In the genomic region with DNA sequence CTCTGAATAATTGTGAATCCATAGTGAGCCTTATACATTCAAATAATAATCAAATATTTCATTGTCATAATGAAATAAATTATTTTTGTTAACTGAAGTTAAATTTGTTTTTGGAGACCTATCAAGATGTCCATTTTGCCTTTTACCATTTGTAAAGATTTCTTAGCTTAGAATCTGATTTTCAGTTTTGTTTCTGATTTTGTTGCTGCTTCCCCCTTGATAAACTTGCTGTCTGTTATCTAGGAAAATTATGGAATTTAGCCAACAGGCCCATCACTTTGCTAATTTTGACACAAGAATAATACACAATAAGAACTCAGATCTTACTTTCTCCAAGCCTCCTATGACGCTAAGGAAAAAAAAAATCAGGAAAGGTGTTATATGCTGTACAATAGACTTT, we compare ENCODE assay signal across 50 mouse cellular contexts. TPM values are rescaled to one million over a fixed set of nuclear protein-coding genes. Genes with fewer than 3 reads are reported as not detected.
"Had no signal": no experiment of that assay in that cellular context is flagged by ENCODE, and none has a peak within 500 bp of the region (broad histone marks: within the 10 kb centered on the region; RNA-seq: fewer than 3 reads in every experiment).

No protein-coding gene starts in this region.

- H3K27ac ChIP-seq: heart, embryonic 13.5 days; heart, embryonic 15.5 days; hindbrain, embryonic 10.5 days; hindbrain, embryonic 12.5 days; hindbrain, embryonic 13.5 days; hindbrain, embryonic 14.5 days; hindbrain, embryonic 15.5 days; hindbrain, postnatal 0 days; intestine, embryonic 15.5 days; kidney, embryonic 15.5 days; kidney, postnatal 0 days; layer of hippocampus, adult 2 months; left cerebral cortex, adult 2 months had no signal

- H3K4me2 ChIP-seq: heart, embryonic 12.5 days; heart, embryonic 13.5 days; heart, embryonic 15.5 days; hindbrain, embryonic 12.5 days; hindbrain, embryonic 13.5 days; hindbrain, embryonic 14.5 days; hindbrain, embryonic 15.5 days; intestine, embryonic 15.5 days; kidney, embryonic 15.5 days had no signal

- H3K4me1 ChIP-seq: heart, embryonic 12.5 days; heart, embryonic 13.5 days; heart, embryonic 15.5 days; hindbrain, embryonic 10.5 days; hindbrain, embryonic 12.5 days; hindbrain, embryonic 13.5 days; hindbrain, embryonic 15.5 days; intestine, embryonic 15.5 days; kidney, embryonic 15.5 days had no signal

- H3K4me3 ChIP-seq: heart, embryonic 12.5 days; heart, embryonic 13.5 days; heart, embryonic 15.5 days; hindbrain, embryonic 10.5 days; hindbrain, embryonic 12.5 days; hindbrain, embryonic 13.5 days; hindbrain, embryonic 15.5 days; intestine, embryonic 15.5 days; kidney, embryonic 15.5 days; layer of hippocampus, adult 2 months; left cerebral cortex, adult 2 months had no signal

- ATAC-seq: hindbrain, embryonic 16.5 days; hindbrain, postnatal 0 days; inflammation-experienced regulatory T-cells, adult 6 months; intestine, embryonic 15.5 days; intestine, embryonic 16.5 days; intestine, postnatal 0 days had no signal

- H3K9ac ChIP-seq: heart, embryonic 12.5 days; heart, embryonic 13.5 days; heart, embryonic 15.5 days; hindbrain, embryonic 12.5 days; hindbrain, embryonic 13.5 days; hindbrain, embryonic 14.5 days; hindbrain, embryonic 15.5 days; intestine, embryonic 15.5 days; kidney, embryonic 15.5 days had no signal

- DNase-seq: heart, postnatal 10 days; heart, postnatal 14 days; heart, postnatal 36 days; heart, postnatal 4 days; kidney, adult 11 months; kidney, adult 18-20 months; kidney, adult 2 months; kidney, adult 8-10 months; kidney, postnatal 10 days; kidney, postnatal 14 days; kidney, postnatal 25 days; kidney, postnatal 36 days; kidney, postnatal 4 days; layer of hippocampus, adult 9-11 months; layer of hippocampus, postnatal 36 days had no signal

- H3K36me3 ChIP-seq: heart, embryonic 12.5 days; heart, embryonic 13.5 days; heart, embryonic 15.5 days; hindbrain, embryonic 10.5 days; hindbrain, embryonic 12.5 days; hindbrain, embryonic 13.5 days; hindbrain, embryonic 15.5 days; intestine, embryonic 15.5 days; kidney, embryonic 15.5 days had no signal

- H3K9me3 ChIP-seq: heart, embryonic 15.5 days; hindbrain, embryonic 10.5 days; hindbrain, embryonic 12.5 days; hindbrain, embryonic 13.5 days; hindbrain, embryonic 15.5 days; intestine, embryonic 15.5 days; kidney, embryonic 15.5 days had no signal

- H3K27me3 ChIP-seq: heart, embryonic 12.5 days; heart, embryonic 13.5 days; heart, embryonic 15.5 days; hindbrain, embryonic 12.5 days; hindbrain, embryonic 13.5 days; hindbrain, embryonic 15.5 days; intestine, embryonic 15.5 days; kidney, embryonic 15.5 days had no signal

RNA-seq across cellular contexts. Expression of gene Clec4d, which starts 1.0 kb away (rescaled TPM):
- total RNA-seq: hindbrain, postnatal 0 days; layer of hippocampus, adult 18-20 months; layer of hippocampus, adult 2 months; layer of hippocampus, adult 8-10 months; layer of hippocampus, postnatal 10 days; layer of hippocampus, postnatal 14 days; layer of hippocampus, postnatal 25 days; layer of hippocampus, postnatal 36 days; left cerebral cortex, adult 18-20 months; left cerebral cortex, adult 2 months; left cerebral cortex, adult 8-10 months had no signal
- polyA plus RNA-seq: heart, embryonic 12.5 days; heart, embryonic 13.5 days; heart, embryonic 14.5 days; hindbrain, embryonic 10.5 days; hindbrain, embryonic 11.5 days; hindbrain, embryonic 12.5 days; hindbrain, embryonic 13.5 days; hindbrain, embryonic 15.5 days; hindbrain, embryonic 16.5 days; hindbrain, postnatal 0 days; inflammation-experienced regulatory T-cells, adult 6 months; intestine, embryonic 14.5 days; kidney, embryonic 14.5 days; kidney, embryonic 16.5 days had no signal

RNA-seq across cellular contexts. Expression of gene Clec4e, which starts 28.8 kb away (rescaled TPM):
- total RNA-seq: heart, postnatal 4 days; hindbrain, postnatal 0 days; layer of hippocampus, adult 18-20 months; layer of hippocampus, adult 2 months; layer of hippocampus, adult 8-10 months; layer of hippocampus, postnatal 10 days; layer of hippocampus, postnatal 14 days; layer of hippocampus, postnatal 25 days; layer of hippocampus, postnatal 36 days; left cerebral cortex, adult 18-20 months; left cerebral cortex, adult 2 months; left cerebral cortex, adult 8-10 months had no signal
- polyA plus RNA-seq: hindbrain, embryonic 10.5 days; hindbrain, embryonic 11.5 days; hindbrain, embryonic 12.5 days; hindbrain, embryonic 13.5 days; hindbrain, embryonic 14.5 days; hindbrain, embryonic 16.5 days; hindbrain, postnatal 0 days; inflammation-experienced regulatory T-cells, adult 6 months; intestine, embryonic 15.5 days; intestine, postnatal 0 days; kidney, embryonic 14.5 days; kidney, embryonic 15.5 days had no signal

RNA-seq across cellular contexts. Expression of gene Clec4n, which starts 31.2 kb away (rescaled TPM):
- total RNA-seq: layer of hippocampus, adult 18-20 months; layer of hippocampus, adult 2 months; layer of hippocampus, adult 8-10 months; layer of hippocampus, postnatal 10 days; layer of hippocampus, postnatal 25 days; layer of hippocampus, postnatal 36 days; left cerebral cortex, adult 2 months; left cerebral cortex, adult 8-10 months had no signal

RNA-seq across cellular contexts. Expression of gene Vmn2r19, which starts 47.3 kb away (rescaled TPM):
- total RNA-seq: heart, postnatal 10 days; heart, postnatal 14 days; heart, postnatal 25 days; heart, postnatal 36 days; heart, postnatal 4 days; hematopoietic stem cell, adult 5-6 weeks; hindbrain, postnatal 0 days; layer of hippocampus, adult 18-20 months; layer of hippocampus, adult 2 months; layer of hippocampus, adult 8-10 months; layer of hippocampus, postnatal 10 days; layer of hippocampus, postnatal 14 days; layer of hippocampus, postnatal 25 days; layer of hippocampus, postnatal 36 days; left cerebral cortex, adult 18-20 months; left cerebral cortex, adult 2 months; left cerebral cortex, adult 8-10 months had no signal
- polyA plus RNA-seq: heart, embryonic 12.5 days; heart, embryonic 13.5 days; heart, embryonic 14.5 days; heart, embryonic 15.5 days; heart, embryonic 16.5 days; heart, postnatal 0 days; hindbrain, embryonic 10.5 days; hindbrain, embryonic 11.5 days; hindbrain, embryonic 12.5 days; hindbrain, embryonic 13.5 days; hindbrain, embryonic 14.5 days; hindbrain, embryonic 15.5 days; hindbrain, embryonic 16.5 days; hindbrain, postnatal 0 days; inflammation-experienced regulatory T-cells, adult 6 months; intestine, embryonic 14.5 days; intestine, embryonic 15.5 days; intestine, embryonic 16.5 days; intestine, postnatal 0 days; kidney, adult 2 months; kidney, embryonic 14.5 days; kidney, embryonic 15.5 days; kidney, embryonic 16.5 days; kidney, postnatal 0 days; large intestine, adult 2 months had no signal
